Mouse (Mus musculus) testis, adult 2 months (tissue): ENCODE measurements at regions not wholly inside any gene's neighbourhood (a gene's known extent, or its start where the extent isn't known, plus 50 kb on each side); places are given as distances from the start of the nearest gene placed in this dataset.

Experiments
- CTCF ChIP-seq: fragments of 200-500 bp; IDR thresholded peaks from 2 replicates; pipeline ENCODE4 v1.5.1; 2012; ENCODE audit warnings: low read depth, mild to moderate bottlenecking, inconsistent platforms, low read length, moderate library complexity; ENCODE audit not compliant: control insufficient read depth, insufficient read depth, insufficient replicate concordance
- POLR2A ChIP-seq: fragments of 200-500 bp; IDR thresholded peaks from 2 replicates; pipeline ENCODE4 v1.6.1; 2012; ENCODE audit warnings: low read depth, mild to moderate bottlenecking, inconsistent platforms, low read length, moderate library complexity; ENCODE audit not compliant: control insufficient read depth

DNA sequence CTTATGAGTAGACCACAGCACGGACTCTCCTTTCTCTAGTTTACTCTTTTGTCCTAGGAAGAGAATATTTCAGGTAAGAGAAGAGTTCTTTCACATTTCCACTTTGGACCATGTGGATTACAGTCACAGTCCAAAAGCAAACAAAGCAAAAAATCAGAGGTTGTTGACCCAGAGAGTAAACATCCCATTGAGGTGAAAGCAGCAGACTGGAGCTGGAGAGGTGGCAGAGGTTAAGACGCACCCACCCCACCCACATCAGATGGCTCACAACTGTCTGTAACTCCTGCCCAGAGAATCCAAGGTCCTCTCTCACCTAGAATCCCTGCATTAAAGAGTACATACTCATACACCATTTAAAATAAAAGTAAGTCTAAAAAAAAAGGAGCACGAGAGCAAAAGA, 241.7 kb downstream of the Rnf152 start:
- TF ChIP-seq POLR2A (no peak), CTCF (no peak)
